Mouse (Mus musculus): ENCODE measurements at regions not wholly inside any gene's neighbourhood (a gene's known extent, or its start where the extent isn't known, plus 50 kb on each side); places are given as distances from the start of the nearest gene placed in this dataset.

DNA sequence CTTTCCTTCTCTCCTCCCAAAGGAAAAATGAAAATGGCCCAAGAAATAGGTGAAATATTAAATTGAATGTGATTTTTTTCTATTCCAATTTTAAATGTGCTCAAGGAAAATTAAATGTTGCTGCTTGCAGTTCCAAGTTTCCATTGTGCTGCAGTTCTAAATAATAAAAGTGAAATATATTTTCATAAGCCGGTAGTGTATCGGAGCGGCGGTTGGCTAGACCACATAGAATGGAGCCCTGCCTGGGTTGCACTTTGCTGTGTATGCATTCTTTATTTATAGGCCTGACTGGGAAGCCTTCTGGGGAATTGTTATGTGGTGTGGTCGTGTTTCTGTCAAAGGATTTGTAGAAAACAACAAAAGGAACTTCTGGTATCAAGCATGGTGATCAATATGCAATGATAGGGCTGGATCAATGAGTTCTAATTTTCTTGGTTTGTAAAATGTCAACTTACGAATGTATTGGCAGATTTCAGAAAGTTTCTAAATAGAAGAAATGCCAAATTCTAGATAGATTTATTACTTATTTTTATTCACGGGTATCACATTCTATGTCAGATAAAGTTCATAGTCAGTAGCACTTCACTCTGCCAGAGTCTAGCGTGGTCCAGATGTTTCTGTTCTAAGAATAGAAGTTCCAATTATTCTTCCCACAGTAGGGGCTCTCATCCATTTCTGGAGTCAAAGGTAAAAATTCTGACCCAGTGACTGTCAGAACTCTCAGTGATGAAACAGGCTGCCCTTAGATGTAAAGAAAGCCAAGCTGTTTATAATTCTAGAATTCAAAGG, 123.0 kb downstream of the Otol1 start:
- no peak for TF ChIP-seq POLR2A (IDR thresholded peaks at IDR 0.05; ENCODE audit: borderline replicate concordance, control insufficient read depth, low read depth, low read length)
- no peak for TF ChIP-seq CTCF (IDR thresholded peaks at IDR 0.05; ENCODE audit: control insufficient read depth, insufficient read depth, low read length)
- 80% methylated on average over 8 of the region's 8 CpGs for WGBS

DNA sequence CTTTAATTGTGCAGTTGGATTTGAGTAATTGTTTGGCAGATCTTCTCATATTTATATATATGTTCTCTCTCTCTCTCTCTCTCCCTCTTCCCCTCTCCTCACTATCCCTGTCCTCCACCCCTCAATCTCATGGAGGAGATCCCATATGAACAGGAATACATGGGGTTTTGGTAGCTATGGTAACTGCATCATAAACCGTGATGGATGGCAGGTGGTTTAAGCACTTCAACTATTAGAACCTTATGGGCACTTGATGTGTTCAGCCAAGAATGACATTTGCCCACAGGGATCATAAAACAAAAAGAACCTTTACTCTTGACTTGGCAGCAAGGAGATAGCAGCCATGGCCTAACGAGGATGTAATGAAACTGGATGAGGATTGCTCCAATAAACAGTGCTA, 127.5 kb downstream of the Otol1 start:
- Histone ChIP-seq H3K4me1 (ENCODE audit: control insufficient read depth, insufficient read depth, low read length) (no peaks in the 10 kb centered on the region), H3K4me3 (replicated peaks; ENCODE audit: control insufficient read depth, low read depth, low read length) (no peak overlapping the region), H3K27ac (ENCODE audit: control insufficient read depth, insufficient read depth, low read depth, low read length, poor library complexity) (no peak overlapping the region)
- TF ChIP-seq CTCF (IDR thresholded peaks at IDR 0.05; ENCODE audit: control insufficient read depth, insufficient read depth, low read length) (no peak), POLR2A (IDR thresholded peaks at IDR 0.05; ENCODE audit: borderline replicate concordance, control insufficient read depth, low read depth, low read length) (no peak)
- WGBS = 65% methylated on average over 2 of the region's 2 CpGs

More for the DNA sequence above, 123.0 kb downstream of the Otol1 start:
- no peak overlapping the region for H3K27ac ChIP-seq (ENCODE audit: control insufficient read depth, insufficient read depth, low read depth, low read length, poor library complexity)
- H3K4me1 ChIP-seq (ENCODE audit: control insufficient read depth, insufficient read depth, low read length) = no peaks in the 10 kb centered on the region
- H3K4me3 ChIP-seq (replicated peaks; ENCODE audit: control insufficient read depth, low read depth, low read length) = no peak overlapping the region

DNA sequence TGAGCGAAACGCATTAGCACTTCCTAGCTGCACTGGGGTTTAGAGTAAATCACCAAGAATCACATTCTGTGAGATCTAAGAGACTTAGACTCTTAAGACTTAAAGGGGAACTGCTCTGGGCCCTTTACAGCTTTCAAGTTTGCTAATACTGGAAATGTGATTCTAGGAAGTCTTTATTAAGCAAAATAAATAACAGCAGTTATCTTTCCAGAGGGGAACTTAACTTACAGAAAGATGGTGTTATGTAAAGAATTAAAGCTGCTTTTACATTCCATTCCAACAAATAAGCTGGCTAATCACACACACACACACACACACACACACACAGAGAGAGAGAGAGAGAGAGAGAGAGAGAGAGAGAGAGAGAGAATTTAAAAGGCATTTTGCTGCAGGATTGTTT, 131.1 kb downstream of the Otol1 start:
- Histone ChIP-seq H3K27ac (ENCODE audit: control insufficient read depth, insufficient read depth, low read depth, low read length, poor library complexity) (no peak overlapping the region), H3K4me1 (ENCODE audit: control insufficient read depth, insufficient read depth, low read length) (no peaks in the 10 kb centered on the region), H3K4me3 (replicated peaks; ENCODE audit: control insufficient read depth, low read depth, low read length) (no peak overlapping the region)
- 90% methylated on average over 2 of the region's 2 CpGs for WGBS
- TF ChIP-seq CTCF (IDR thresholded peaks at IDR 0.05; ENCODE audit: control insufficient read depth, insufficient read depth, low read length) = no peak
- no peak for TF ChIP-seq POLR2A (IDR thresholded peaks at IDR 0.05; ENCODE audit: borderline replicate concordance, control insufficient read depth, low read depth, low read length)

DNA sequence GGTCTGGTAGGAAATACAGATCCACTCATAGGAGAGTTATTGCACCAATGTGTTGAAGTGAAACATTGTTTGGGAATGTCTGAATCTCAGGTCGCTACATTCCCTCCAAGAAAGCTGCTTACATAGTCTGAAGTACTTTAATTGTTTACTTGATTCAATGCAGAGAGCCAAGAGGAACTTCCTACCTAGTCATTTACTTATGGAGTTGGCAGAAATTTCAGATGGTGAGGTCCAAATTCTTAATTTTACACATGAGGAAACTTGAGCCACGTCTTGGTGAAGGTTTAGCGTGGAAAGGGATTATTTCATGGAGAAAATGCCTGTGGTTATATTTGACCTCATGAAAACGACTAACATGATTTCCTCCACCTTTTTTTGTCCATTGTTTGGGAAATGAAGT, 131.5 kb downstream of the Otol1 start:
- Histone ChIP-seq H3K4me1 (ENCODE audit: control insufficient read depth, insufficient read depth, low read length) (no peaks in the 10 kb centered on the region), H3K4me3 (replicated peaks; ENCODE audit: control insufficient read depth, low read depth, low read length) (no peak overlapping the region), H3K27ac (ENCODE audit: control insufficient read depth, insufficient read depth, low read depth, low read length, poor library complexity) (no peak overlapping the region)
- 64% methylated on average over 4 of the region's 4 CpGs for WGBS
- TF ChIP-seq CTCF (IDR thresholded peaks at IDR 0.05; ENCODE audit: control insufficient read depth, insufficient read depth, low read length) (no peak), POLR2A (IDR thresholded peaks at IDR 0.05; ENCODE audit: borderline replicate concordance, control insufficient read depth, low read depth, low read length) (no peak)

DNA sequence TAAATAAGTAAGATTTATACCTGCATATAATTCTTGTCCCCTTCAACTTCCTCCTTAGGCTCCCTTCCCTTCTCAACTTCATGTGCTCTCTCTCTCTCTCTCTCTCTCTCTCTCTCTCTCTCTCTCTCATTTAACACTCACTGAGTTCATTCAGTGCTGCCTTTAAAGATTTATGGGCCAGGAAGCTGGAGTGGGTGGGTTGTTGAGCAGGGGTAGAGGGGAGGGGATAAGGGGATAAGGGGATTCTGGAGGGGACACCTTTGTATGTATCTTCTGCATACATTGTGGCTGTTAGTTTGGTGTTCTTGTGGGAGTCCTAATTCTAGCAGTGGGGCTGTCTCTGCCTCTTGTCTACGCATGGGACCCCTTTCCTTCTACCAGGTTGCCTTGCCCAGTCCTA, 138.3 kb downstream of the Otol1 start:
- 50% methylated on average over 1 of the region's 1 CpGs for WGBS
- Histone ChIP-seq H3K4me3 (replicated peaks; ENCODE audit: control insufficient read depth, low read depth, low read length) (no peak overlapping the region), H3K27ac (ENCODE audit: control insufficient read depth, insufficient read depth, low read depth, low read length, poor library complexity) (no peak overlapping the region), H3K4me1 (ENCODE audit: control insufficient read depth, insufficient read depth, low read length) (no peaks in the 10 kb centered on the region)
- TF ChIP-seq POLR2A (IDR thresholded peaks at IDR 0.05; ENCODE audit: borderline replicate concordance, control insufficient read depth, low read depth, low read length) (no peak), CTCF (IDR thresholded peaks at IDR 0.05; ENCODE audit: control insufficient read depth, insufficient read depth, low read length) (no peak)

DNA sequence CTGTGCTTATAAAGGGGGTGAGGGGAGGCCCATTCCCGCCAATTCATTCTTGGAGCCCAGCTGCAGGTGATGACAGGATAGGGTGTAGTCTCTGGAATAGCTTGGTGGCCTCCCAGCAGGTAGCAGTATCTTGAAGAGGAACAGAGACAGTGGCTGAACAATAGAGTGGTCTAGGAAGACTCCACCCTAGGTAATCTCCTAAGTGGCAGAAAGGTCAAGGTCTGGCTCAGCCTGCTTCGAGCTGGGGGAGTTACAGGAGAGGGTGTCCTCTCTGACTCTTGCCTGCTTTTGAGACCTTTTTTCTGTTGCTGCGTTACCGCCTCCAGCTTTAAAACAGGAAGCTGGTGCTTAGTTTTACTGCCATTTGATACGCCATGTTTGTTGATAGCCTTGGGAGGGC, 143.7 kb downstream of the Otol1 start:
- TF ChIP-seq CTCF (IDR thresholded peaks at IDR 0.05; ENCODE audit: control insufficient read depth, insufficient read depth, low read length) = no peak
- TF ChIP-seq POLR2A (IDR thresholded peaks at IDR 0.05; ENCODE audit: borderline replicate concordance, control insufficient read depth, low read depth, low read length) = no peak
- no peaks in the 10 kb centered on the region for H3K4me1 ChIP-seq (ENCODE audit: control insufficient read depth, insufficient read depth, low read length)
- no peak overlapping the region for H3K27ac ChIP-seq (ENCODE audit: control insufficient read depth, insufficient read depth, low read depth, low read length, poor library complexity)
- H3K4me3 ChIP-seq (replicated peaks; ENCODE audit: control insufficient read depth, low read depth, low read length) = no peak overlapping the region
- WGBS = 69% methylated on average over 5 of the region's 5 CpGs

DNA sequence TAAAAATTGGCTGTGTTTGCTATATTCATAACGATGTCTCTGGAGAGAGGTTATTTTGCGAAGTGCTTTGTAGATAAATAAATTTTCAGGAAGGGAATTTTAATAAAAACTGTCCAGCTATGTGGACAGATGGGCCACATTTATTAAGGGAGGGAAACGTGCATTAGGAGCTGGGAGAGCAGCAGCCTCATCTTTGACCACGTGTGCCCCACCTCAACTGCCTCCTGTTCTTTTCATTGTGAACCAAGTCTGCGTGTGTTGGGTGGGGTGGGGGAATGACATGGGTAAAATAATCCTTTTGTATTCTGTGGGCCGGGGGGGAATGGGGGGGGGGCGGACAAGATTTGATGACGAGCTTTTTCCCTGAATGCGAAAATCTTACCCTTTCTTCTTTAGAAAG, 152.6 kb downstream of the Otol1 start:
- 81% methylated on average over 9 of the region's 9 CpGs for WGBS
- no peak overlapping the region for H3K4me3 ChIP-seq (replicated peaks; ENCODE audit: control insufficient read depth, low read depth, low read length)
- H3K4me1 ChIP-seq (ENCODE audit: control insufficient read depth, insufficient read depth, low read length) = no peaks in the 10 kb centered on the region
- TF ChIP-seq CTCF (IDR thresholded peaks at IDR 0.05; ENCODE audit: control insufficient read depth, insufficient read depth, low read length) (no peak), POLR2A (IDR thresholded peaks at IDR 0.05; ENCODE audit: borderline replicate concordance, control insufficient read depth, low read depth, low read length) (no peak)
- H3K27ac ChIP-seq (ENCODE audit: control insufficient read depth, insufficient read depth, low read depth, low read length, poor library complexity) = no peak overlapping the region

DNA sequence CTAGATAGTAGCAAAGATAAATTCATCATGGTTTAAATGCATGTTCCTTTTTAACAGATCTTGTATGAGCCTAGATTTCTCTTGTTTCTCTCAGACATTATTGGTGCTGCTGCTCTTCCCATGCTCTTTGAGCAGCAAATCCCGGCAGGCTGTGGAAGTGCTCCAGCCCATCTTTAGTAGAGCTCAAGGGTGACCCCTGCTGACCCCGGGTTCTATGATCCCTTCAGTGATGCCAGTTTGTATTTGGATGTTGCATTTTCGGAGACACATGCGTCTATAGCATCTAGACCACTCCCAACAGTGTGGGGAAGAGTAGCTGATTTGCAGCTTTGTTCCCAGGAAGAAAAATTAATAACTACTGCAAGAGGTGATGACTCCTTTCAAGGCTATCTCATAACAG, 164.3 kb downstream of the Otol1 start:
- WGBS = 52% methylated on average over 4 of the region's 4 CpGs
- TF ChIP-seq POLR2A (IDR thresholded peaks at IDR 0.05; ENCODE audit: borderline replicate concordance, control insufficient read depth, low read depth, low read length) = no peak
- TF ChIP-seq CTCF (IDR thresholded peaks at IDR 0.05; ENCODE audit: control insufficient read depth, insufficient read depth, low read length) = no peak
- no peaks in the 10 kb centered on the region for H3K4me1 ChIP-seq (ENCODE audit: control insufficient read depth, insufficient read depth, low read length)
- H3K4me3 ChIP-seq (replicated peaks; ENCODE audit: control insufficient read depth, low read depth, low read length) = no peak overlapping the region
- no peak overlapping the region for H3K27ac ChIP-seq (ENCODE audit: control insufficient read depth, insufficient read depth, low read depth, low read length, poor library complexity)

DNA sequence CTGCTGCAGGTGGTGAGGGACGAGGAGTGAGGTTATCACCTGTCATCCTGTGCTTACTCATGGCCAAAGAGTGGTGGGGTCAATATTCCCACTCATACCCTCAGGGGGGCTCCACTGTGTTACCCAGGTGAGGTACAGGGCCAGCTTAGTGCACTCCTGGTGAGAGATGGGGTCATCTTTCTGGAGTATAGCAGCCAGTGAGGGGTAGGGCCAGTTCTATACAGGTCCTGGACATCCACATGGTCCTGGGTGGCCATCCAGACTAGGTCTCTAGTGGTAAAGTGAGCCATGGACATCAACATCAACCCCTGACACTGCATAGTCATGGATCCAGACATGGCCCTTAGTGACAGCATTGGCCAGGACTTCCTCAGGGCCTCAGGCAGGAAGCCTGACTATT, 169.0 kb downstream of the Otol1 start:
- Histone ChIP-seq H3K4me1 (ENCODE audit: control insufficient read depth, insufficient read depth, low read length) (no peaks in the 10 kb centered on the region), H3K27ac (ENCODE audit: control insufficient read depth, insufficient read depth, low read depth, low read length, poor library complexity) (no peak overlapping the region), H3K4me3 (replicated peaks; ENCODE audit: control insufficient read depth, low read depth, low read length) (no peak overlapping the region)
- 70% methylated on average over 1 of the region's 1 CpGs for WGBS
- TF ChIP-seq CTCF (IDR thresholded peaks at IDR 0.05; ENCODE audit: control insufficient read depth, insufficient read depth, low read length) = no peak
- no peak for TF ChIP-seq POLR2A (IDR thresholded peaks at IDR 0.05; ENCODE audit: borderline replicate concordance, control insufficient read depth, low read depth, low read length)
